Mouse (Mus musculus) left cerebral cortex, postnatal 36 days (tissue): ENCODE data around the gene Ssbp2. TPM values are rescaled to one million over a fixed set of nuclear protein-coding genes. Genes with fewer than 3 reads are reported as not detected.

Experiments used
- DNase-seq, 2 experiments: peaks; one replicate each; pipeline ENCODE4 v3.0.0; 2021 to 2022; ENCODE audit warnings: low spot score in 2 of 2, mixed read lengths in 1 of 2
- intact Hi-C: fragments of 180-260 bp; cut with DNase I; formaldehyde crosslinking; loops from one replicate; pipeline ENCODE4 v1.15.1; 2025
- total RNA-seq, 2 experiments: library from RNA; stranded (reverse); gene quantifications; 2 replicates each; pipeline ENCODE4 v1.2.3; 2021

Ssbp2 gene
- total RNA-seq, 2 experiments from 2014 or later, result 152 to 159 TPM

GRCm38 (mm10) chr13:91611909-91612308, 151.8 kb downstream of the Ssbp2 start:
- no peak for DNase-seq
- intact Hi-C loops, result no loop called here

DNA sequence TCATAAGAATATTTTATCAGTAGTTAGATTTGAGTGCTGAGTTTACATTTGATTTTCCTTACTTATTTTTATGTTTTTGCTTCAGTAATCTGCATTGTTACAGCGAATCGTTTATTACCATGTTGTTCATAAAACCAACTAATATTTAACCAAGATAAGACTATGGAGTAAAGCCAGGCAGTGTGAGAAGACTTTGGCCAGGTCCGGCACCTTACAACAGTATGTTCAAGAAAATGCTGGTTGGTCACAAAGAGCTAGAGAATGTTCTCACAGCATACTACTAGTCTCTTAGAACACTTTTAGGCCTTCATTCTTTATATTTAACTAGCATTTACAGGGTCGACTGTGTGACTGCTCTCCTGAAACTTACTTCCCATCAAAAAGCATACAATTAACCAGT, 152.5 kb downstream of the Ssbp2 start:
- no peak for DNase-seq
- intact Hi-C loops, result no loop called here

GRCm38 (mm10) chr13:91616050-91616449, 156.0 kb downstream of the Ssbp2 start:
- no peak for DNase-seq
- intact Hi-C loops, result no loop called here

DNA sequence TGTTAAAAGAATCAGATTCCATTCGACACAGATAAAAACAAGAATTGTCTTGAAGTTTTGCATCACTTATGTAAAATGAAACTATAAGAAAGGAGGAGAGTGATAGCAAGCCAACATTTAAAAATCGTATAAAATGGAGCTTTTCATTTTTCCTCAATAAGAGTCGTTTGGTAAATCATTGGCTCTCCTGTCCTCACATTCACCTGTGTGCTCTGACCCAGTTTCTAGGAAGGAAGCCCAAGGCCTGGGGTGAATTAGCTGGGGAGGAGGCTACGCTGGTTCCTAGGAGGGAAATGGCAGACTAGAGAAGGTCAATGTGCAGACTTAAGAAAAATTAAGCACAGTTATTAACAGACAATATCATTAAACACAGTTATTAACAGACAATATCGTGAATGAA, 156.8 kb downstream of the Ssbp2 start:
- intact Hi-C loops, result no loop called here
- DNase-seq, result no peak

- intact Hi-C loops, result no loop called here
- DNase-seq, result no peak
Observed at GRCm38 (mm10) chr13:91619431-91619830, 159.3 kb downstream of the Ssbp2 start.

DNA sequence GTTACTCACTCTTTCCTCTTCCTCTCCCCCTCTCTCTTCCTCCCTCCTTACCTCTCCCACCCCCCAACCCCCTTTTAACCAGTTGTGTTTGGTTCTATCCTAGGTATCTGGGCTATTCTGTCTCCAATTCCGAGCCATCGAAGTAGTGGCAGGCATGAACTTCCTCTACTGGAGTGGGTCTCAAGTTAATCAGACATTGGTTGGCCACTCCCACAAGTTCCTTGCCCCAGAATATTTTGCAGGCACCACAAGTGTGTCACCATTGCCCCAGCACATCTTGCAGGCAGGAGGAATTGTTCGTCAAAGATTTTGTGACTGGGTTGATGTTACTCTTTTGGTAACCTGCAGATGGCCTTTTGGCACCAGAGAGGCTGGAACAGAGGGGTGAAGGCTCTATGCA, 160.5 kb downstream of the Ssbp2 start:
- intact Hi-C loops, result no loop called here
- no peak for DNase-seq

GRCm38 (mm10) chr13:91631291-91631799, 171.3 kb downstream of the Ssbp2 start:
- intact Hi-C loops, result no loop called here
- DNase-seq, result no peak

- DNase-seq, result no peak
- intact Hi-C loops, result no loop called here
Observed at GRCm38 (mm10) chr13:91634123-91634522, 174.0 kb downstream of the Ssbp2 start.

DNA sequence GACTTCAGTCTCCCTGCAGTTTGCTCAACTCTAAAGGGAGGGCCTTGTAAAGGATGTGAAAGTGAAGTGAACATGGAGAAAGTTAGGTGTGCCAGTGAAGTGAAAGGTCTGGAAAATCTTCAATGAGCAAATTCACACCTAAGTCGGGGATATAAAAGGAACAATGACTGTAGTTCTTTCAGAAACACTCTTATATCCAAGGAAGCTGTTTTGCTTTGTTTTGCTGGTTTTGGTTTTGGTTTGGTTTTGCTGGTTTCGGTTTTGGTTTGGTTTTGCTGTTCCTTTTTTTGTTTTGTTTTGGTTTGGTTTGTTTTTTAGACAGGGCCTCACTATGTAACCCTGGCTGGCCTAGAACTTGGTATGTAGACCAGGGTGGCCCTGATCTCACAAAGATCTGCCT, 175.9 kb downstream of the Ssbp2 start:
- intact Hi-C loops, result loop anchor here (2.0 to 5.0 kb wide), 3 partner anchors 175 to 709 kb away; partner anchors contain the start of gene Ssbp2
- no peak for DNase-seq

DNA sequence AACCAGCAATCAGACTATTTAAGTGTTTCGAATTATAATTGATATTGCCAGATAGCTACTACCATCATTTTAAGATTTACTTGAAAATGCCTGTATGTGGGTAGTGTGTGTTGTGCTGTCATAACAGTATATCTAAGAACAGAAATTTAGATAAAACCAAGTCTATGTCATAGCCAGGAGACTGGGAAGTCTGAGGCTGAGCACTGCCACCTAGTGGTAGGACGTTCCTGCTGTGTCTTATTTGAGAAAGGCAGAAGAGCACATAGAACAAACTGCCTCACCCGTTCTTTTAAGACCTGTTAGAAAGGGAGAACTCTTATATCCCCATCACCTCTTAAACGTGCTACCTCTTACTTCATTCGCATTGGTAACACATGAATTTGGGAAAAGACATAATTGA, 176.7 kb downstream of the Ssbp2 start:
- intact Hi-C loops, result loop anchor here (2.0 to 5.0 kb wide), 3 partner anchors 176 to 710 kb away; partner anchors contain the start of gene Ssbp2
- DNase-seq, result peak; percentile 64 to 78

GRCm38 (mm10) chr13:91638836-91639235, 178.8 kb downstream of the Ssbp2 start:
- intact Hi-C loops, result loop anchor here (5.0 kb wide), 2 partner anchors 267 to 712 kb away; no protein-coding TSS in a partner anchor
- no peak for DNase-seq

GRCm38 (mm10) chr13:91640219-91640618, 180.1 kb downstream of the Ssbp2 start:
- DNase-seq, result no peak
- intact Hi-C loops, result loop anchor here (10.0 kb wide), 1 partner anchor 675 kb away; no protein-coding TSS in a partner anchor

DNA sequence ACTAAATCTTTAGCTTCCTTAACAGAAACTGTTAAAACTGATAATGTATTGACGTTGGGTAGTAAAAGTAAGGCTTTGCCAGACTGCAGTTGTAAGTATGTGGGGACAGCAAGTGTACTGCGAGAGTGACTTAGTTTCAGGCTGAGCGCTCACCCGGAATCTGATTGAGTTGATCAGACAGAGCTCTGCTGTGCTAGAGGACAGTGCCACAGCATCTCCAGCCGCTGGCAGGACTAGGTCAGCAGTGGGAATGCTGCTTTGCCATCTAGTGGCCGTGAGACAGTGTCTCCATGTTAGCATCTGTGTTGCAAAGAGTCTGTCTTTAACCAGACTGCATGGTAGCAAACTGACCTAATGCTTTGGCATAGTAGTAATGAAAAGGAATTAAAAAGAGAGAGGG, 188.2 kb downstream of the Ssbp2 start:
- intact Hi-C loops, result loop anchor here (10.0 kb wide), 1 partner anchor 683 kb away; no protein-coding TSS in a partner anchor
- no peak for DNase-seq

GRCm38 (mm10) chr13:91649926-91650325, 189.8 kb downstream of the Ssbp2 start:
- intact Hi-C loops, result loop anchor here (10.0 kb wide), 1 partner anchor 685 kb away; no protein-coding TSS in a partner anchor
- DNase-seq, result no peak

- no peak for DNase-seq
- intact Hi-C loops, result no loop called here
Observed at GRCm38 (mm10) chr13:91661068-91661795, 201.1 kb downstream of the Ssbp2 start.

DNA sequence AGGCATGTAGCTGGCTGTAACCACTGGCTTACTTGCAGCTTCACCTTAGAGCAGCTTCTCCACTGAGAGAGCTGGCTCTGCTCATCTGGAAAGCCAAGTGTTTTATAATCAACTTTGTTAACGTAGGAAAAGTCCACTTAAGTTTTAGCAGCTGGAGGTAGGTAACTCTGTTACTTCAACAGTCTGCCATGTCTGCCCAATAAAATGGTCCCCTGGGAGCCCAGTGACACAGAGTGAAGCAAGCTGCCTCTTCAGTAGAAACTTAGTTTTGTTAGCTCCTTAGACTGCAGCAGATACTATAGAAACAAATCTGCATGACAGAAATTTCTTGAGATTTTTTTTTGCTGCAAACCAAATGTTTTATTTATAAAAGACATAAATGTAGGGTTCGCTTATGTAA, 202.7 kb downstream of the Ssbp2 start:
- intact Hi-C loops, result no loop called here
- DNase-seq, result no peak

DNA sequence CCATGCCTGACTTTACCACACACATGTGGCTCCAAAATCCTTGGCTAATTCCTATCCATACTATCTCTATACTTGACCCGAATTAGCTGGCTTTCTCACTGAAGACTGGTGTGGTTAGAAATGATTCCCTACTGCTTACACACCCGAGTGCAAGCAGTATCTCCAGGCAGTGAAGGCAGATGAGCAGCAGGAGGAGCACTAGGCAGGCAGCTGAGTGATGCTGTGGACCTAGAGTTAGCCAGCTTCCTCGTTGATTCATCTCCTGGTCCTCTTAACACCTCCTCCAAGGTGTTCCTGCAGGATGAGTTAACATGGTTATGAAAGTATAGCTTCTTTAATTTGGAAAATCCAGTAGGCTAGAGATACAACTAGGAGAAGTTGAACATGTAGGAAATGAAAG, 213.2 kb downstream of the Ssbp2 start:
- intact Hi-C loops, result no loop called here
- no peak for DNase-seq

DNA sequence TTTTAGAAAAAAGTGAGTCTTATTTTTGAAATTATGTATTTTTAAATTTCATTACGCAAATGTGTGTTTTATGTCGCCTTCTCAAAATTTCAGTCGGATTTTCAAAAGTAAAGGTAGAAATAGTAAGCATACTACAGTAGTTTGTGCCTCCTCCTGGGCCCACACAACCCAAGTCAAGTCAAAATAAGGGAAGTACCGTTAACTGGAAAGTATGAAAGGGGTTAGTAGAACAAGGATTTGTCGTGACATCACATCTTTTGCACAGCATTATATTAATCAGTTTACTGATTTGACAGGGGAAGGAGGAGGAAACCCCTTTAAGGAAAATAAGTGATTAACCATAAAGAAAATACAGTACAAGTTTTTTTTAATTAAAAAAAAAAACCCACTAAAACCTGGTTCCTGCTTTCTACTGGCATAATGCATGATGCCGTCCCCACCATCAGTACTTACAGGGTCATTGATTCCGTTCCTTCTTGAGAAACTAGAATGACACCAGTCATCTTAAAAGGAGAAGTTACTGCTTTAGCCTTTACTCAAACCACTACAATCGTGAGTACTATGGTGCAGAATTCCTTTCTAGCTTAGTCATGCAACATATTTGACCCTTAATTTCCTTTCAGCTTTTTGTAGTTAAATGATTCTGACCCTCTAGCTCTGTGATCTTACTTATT, 220.8 kb downstream of the Ssbp2 start:
- intact Hi-C loops, result no loop called here
- DNase-seq, result no peak

DNA sequence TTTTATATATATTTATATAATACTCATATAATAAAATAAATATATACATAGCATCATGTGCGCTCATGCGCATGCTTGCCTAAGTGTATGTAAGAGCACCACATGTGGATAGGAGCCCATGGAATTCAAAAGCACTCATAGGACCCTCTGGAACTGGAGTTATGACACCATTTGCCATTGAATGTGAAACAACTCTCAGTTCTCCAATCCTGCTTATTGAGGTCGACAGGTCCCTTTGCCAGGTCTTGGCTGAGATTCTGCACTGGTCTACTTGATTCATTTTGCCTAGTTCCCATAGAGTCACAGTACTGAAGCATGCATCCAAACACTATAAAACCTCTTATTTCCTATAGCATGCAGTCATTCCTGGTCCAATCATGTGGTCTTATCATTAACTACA, 221.4 kb downstream of the Ssbp2 start:
- DNase-seq, result no peak
- intact Hi-C loops, result no loop called here

DNA sequence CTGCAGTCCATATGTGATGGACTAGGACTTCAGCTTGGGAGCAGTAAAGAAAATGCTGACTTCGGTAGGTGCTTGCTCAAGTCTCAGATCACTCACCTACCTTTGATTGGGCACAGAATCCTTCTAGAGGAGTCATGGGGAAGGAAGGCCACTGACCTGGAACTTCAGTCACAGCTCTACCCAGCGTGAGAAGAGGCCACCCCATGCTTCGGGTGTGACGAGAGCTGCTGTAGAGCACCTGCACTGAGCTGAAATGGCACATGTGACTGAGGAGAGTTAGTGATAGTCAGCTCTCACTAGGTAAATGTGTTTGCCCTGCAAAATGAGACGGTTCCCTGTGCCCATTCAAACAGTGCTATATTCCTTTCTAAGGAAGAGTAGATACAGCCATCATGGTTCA, 230.0 kb downstream of the Ssbp2 start:
- intact Hi-C loops, result no loop called here

GRCm38 (mm10) chr13:91693615-91694014, 233.5 kb downstream of the Ssbp2 start:
- DNase-seq, result no peak
- intact Hi-C loops, result no loop called here

More for the DNA sequence above, 230.0 kb downstream of the Ssbp2 start:
- DNase-seq, result no peak
